Mouse (Mus musculus) thymus, postnatal 25 days (tissue): ENCODE measurements around the gene Zfp335.
A peak's percentile ranks its signal among the peaks of the same experiment; 100 is the strongest.
"Not testable (repeated sequence)": the region's sequence is repeated elsewhere in the genome, so short reads cannot be mapped to it uniquely, and the experiment has no call there.

Source experiments
- DNase-seq: peaks from one replicate; pipeline ENCODE4 v3.0.0; 2022

Gene Zfp335

GRCm38 (mm10) chr2:164864593-164864992 lies 47.0 kb downstream of the Zfp335 start:
- DNase-seq: no peak

GRCm38 (mm10) chr2:164863411-164863810 lies 48.1 kb downstream of the Zfp335 start:
- DNase-seq: not testable (repeated sequence)

GRCm38 (mm10) chr2:164862179-164862861 lies 49.2 kb downstream of the Zfp335 start:
- no peak for DNase-seq

GRCm38 (mm10) chr2:164861094-164861493 lies 50.5 kb downstream of the Zfp335 start:
- DNase-seq: no peak

GRCm38 (mm10) chr2:164859640-164860432 lies 51.7 kb downstream of the Zfp335 start:
- DNase-seq: no peak

GRCm38 (mm10) chr2:164859155-164859554 lies 52.4 kb downstream of the Zfp335 start:
- DNase-seq: no peak

- no peak for DNase-seq
Observed at GRCm38 (mm10) chr2:164857842-164858553, 53.6 kb downstream of the Zfp335 start.

GRCm38 (mm10) chr2:164857101-164857821 lies 54.3 kb downstream of the Zfp335 start, which contains the start of gene Pltp:
TSS of gene Pltp (minus strand) at chr2:164857711.
- DNase-seq: peak; percentile 26

GRCm38 (mm10) chr2:164856309-164857100 lies 55.1 kb downstream of the Zfp335 start:
- DNase-seq: no peak

- DNase-seq: not testable (repeated sequence)
Observed at GRCm38 (mm10) chr2:164855572-164855971, 56.0 kb downstream of the Zfp335 start.

GRCm38 (mm10) chr2:164850061-164850460 lies 61.5 kb downstream of the Zfp335 start:
- peak; percentile 49 for DNase-seq

- DNase-seq: peak; percentile 31
Observed at GRCm38 (mm10) chr2:164845782-164846181, 65.8 kb downstream of the Zfp335 start.
